Mouse (Mus musculus) kidney, embryonic 16.5 days (tissue): ENCODE measurements around the gene Ctdspl. TPM values are rescaled to one million over a fixed set of nuclear protein-coding genes. Genes with fewer than 3 reads are reported as not detected.

ENCODE experiments used
- ATAC-seq: fragments of 200-750 bp; cut with Nextera tagmentation; 2 replicates; pipeline ENCODE4 v1.8.0; 2017; ENCODE audit warnings: moderate TSS enrichment; ENCODE audit not compliant: low FRiP score, low TSS enrichment
- H3K27ac ChIP-seq: fragments of 300-500 bp; sonication (generic); 2 replicates; pipeline ENCODE4 v1.5.1; 2014; ENCODE audit warnings: low read length
- H3K27me3 ChIP-seq: fragments of 300-500 bp; sonication (generic); 2 replicates; pipeline ENCODE4 v1.6.1; 2014; ENCODE audit warnings: low read length, control low read depth, mixed read lengths; ENCODE audit not compliant: insufficient read depth
- H3K36me3 ChIP-seq: fragments of 300-500 bp; sonication (generic); 2 replicates; pipeline ENCODE4 v1.6.1; 2014; ENCODE audit warnings: low read length, control low read depth, mixed read lengths; ENCODE audit not compliant: insufficient read depth
- H3K4me1 ChIP-seq: fragments of 300-500 bp; sonication (generic); 2 replicates; pipeline ENCODE4 v1.6.1; 2014; ENCODE audit warnings: low read length, control low read depth, mixed read lengths; ENCODE audit not compliant: insufficient read depth
- H3K4me2 ChIP-seq: fragments of 300-500 bp; sonication (generic); replicated peaks from 2 replicates; pipeline ENCODE4 v1.6.1; 2014; ENCODE audit warnings: low read depth, low read length
- H3K4me3 ChIP-seq: fragments of 300-500 bp; sonication (generic); 2 replicates; pipeline ENCODE4 v1.5.1; 2014; ENCODE audit warnings: mild to moderate bottlenecking, low read length
- H3K9ac ChIP-seq: fragments of 300-500 bp; sonication (generic); replicated peaks from 2 replicates; pipeline ENCODE4 v1.6.1; 2014; ENCODE audit warnings: low read length
- H3K9me3 ChIP-seq: fragments of 300-500 bp; sonication (generic); 2 replicates; pipeline ENCODE4 v1.6.1; 2016; ENCODE audit warnings: low read length, control low read depth
- WGBS: fragments of 180-500 bp; shearing (Covaris S2); extraction: QIAGEN DNeasy Blood & Tissue Kit; methylation state at CpG from one replicate; pipeline ENCODE4 v1.1.7; 2014; 5-methylcytosine and 5-hydroxymethylcytosine counted together
- polyA plus RNA-seq: library from polyadenylated mRNA; unstranded; fragments of >200 nt; fragmentation: Nextera tagmentation; extraction: Ambion mirVana; gene quantifications from 2 replicates; pipeline ENCODE4 v1.2.1, GENCODE M21; 2015

The Ctdspl gene
- polyA plus RNA-seq, 1 experiment from 2014 or later, result 27.5 TPM

- ATAC-seq, result no peak
- WGBS, result 65% methylated on average over 7 of the region's 7 CpGs
- H3K27ac ChIP-seq, result 0 out of 2 replicates have a peak overlapping the region, but pooled peaks have one; percentile 2
Observed at GRCm38 (mm10) chr9:119035836-119036235, 109.6 kb downstream of the Ctdspl start.

GRCm38 (mm10) chr9:119037076-119037730 is 111.0 kb downstream of the Ctdspl start:
- Histone ChIP-seq H3K27ac (0 out of 2 replicates have a peak overlapping the region, but pooled peaks have one; percentile 29), H3K4me1 (peaks cover 26% of the 10 kb centered on the region), H3K36me3 (peaks cover 60% of the 10 kb centered on the region), H3K27me3 (no peaks in the 10 kb centered on the region), H3K9me3 (no peaks in the 10 kb centered on the region), H3K4me2 (no peak overlapping the region), H3K9ac (no peak overlapping the region), H3K4me3 (no peak overlapping the region)
- ATAC-seq, result no peak
- WGBS, result 63% methylated on average over 15 of the region's 15 CpGs

More at GRCm38 (mm10) chr9:119035836-119036235, 109.6 kb downstream of the Ctdspl start:
- Histone ChIP-seq H3K4me3 (no peak overlapping the region), H3K36me3 (peaks cover 53% of the 10 kb centered on the region), H3K9ac (no peak overlapping the region), H3K9me3 (no peaks in the 10 kb centered on the region), H3K4me2 (no peak overlapping the region), H3K4me1 (peaks cover 30% of the 10 kb centered on the region), H3K27me3 (no peaks in the 10 kb centered on the region)

- 88% methylated on average over 3 of the region's 3 CpGs for WGBS
- Histone ChIP-seq H3K4me3 (no peak overlapping the region), H3K27ac (no peak overlapping the region), H3K9ac (no peak overlapping the region), H3K27me3 (no peaks in the 10 kb centered on the region), H3K4me2 (no peak overlapping the region), H3K36me3 (peaks cover 65% of the 10 kb centered on the region), H3K9me3 (no peaks in the 10 kb centered on the region), H3K4me1 (peaks cover 16% of the 10 kb centered on the region)
- ATAC-seq, result no peak
Observed at GRCm38 (mm10) chr9:119038574-119038973, 112.3 kb downstream of the Ctdspl start.

- 91% methylated on average over 15 of the region's 15 CpGs for WGBS
- Histone ChIP-seq H3K36me3 (peaks cover 62% of the 10 kb centered on the region), H3K9me3 (no peaks in the 10 kb centered on the region)
Observed at GRCm38 (mm10) chr9:119040101-119040775, 114.0 kb downstream of the Ctdspl start.

GRCm38 (mm10) chr9:119048182-119048903 is 122.1 kb downstream of the Ctdspl start:
- no peak overlapping the region for H3K4me2 ChIP-seq
- H3K36me3 ChIP-seq, result peaks cover 4% of the 10 kb centered on the region; the same call in 1 of the 2 replicates
- no peaks in the 10 kb centered on the region for H3K9me3 ChIP-seq
- H3K9ac ChIP-seq, result 0 out of 2 replicates have a peak overlapping the region, but pooled peaks have one; percentile 27
- no peak overlapping the region for H3K27ac ChIP-seq
- H3K4me3 ChIP-seq, result no peak overlapping the region
- ATAC-seq, result no peak
- peaks cover 14% of the 10 kb centered on the region for H3K4me1 ChIP-seq
- no peaks in the 10 kb centered on the region for H3K27me3 ChIP-seq
- 79% methylated on average over 11 of the region's 11 CpGs for WGBS

More at GRCm38 (mm10) chr9:119040101-119040775, 114.0 kb downstream of the Ctdspl start:
- peaks cover 13% of the 10 kb centered on the region; the same call in 1 of the 2 replicates for H3K4me1 ChIP-seq
- H3K4me3 ChIP-seq, result no peak overlapping the region
- no peaks in the 10 kb centered on the region for H3K27me3 ChIP-seq
- ATAC-seq, result no peak
- no peak overlapping the region for H3K4me2 ChIP-seq
- no peak overlapping the region for H3K9ac ChIP-seq
- no peak overlapping the region for H3K27ac ChIP-seq

GRCm38 (mm10) chr9:119051158-119051557 is 124.9 kb downstream of the Ctdspl start:
- peaks cover 29% of the 10 kb centered on the region for H3K4me1 ChIP-seq
- no peak for ATAC-seq
- no peak overlapping the region for H3K4me3 ChIP-seq
- 51% methylated on average over 2 of the region's 2 CpGs for WGBS
- no peak overlapping the region for H3K4me2 ChIP-seq
- no peaks in the 10 kb centered on the region for H3K27me3 ChIP-seq
- H3K9me3 ChIP-seq, result no peaks in the 10 kb centered on the region
- H3K36me3 ChIP-seq, result no peaks in the 10 kb centered on the region
- H3K9ac ChIP-seq, result no peak overlapping the region
- peak overlapping the region; percentile 10; the same call in 1 of the 2 replicates for H3K27ac ChIP-seq

GRCm38 (mm10) chr9:119052154-119052944 is 126.1 kb downstream of the Ctdspl start, which contains the start of gene Vill:
TSS of gene Vill (plus strand) at chr9:119052778.
- H3K36me3 ChIP-seq, result no peaks in the 10 kb centered on the region
- peak within 1 kb of the TSS; percentile 66 for H3K9ac ChIP-seq
- H3K9me3 ChIP-seq, result no peaks in the 10 kb centered on the region
- WGBS, result 10% methylated on average over 22 of the region's 22 CpGs
- H3K4me2 ChIP-seq, result peak within 1 kb of the TSS; percentile 63
- H3K27ac ChIP-seq, result peak within 1 kb of the TSS; percentile 25
- ATAC-seq, result peak; percentile 96
- H3K4me1 ChIP-seq, result peaks cover 29% of the 10 kb centered on the region
- H3K27me3 ChIP-seq, result no peaks in the 10 kb centered on the region
- H3K4me3 ChIP-seq, result peak within 1 kb of the TSS; percentile 47

- 68% methylated on average over 9 of the region's 9 CpGs for WGBS
- ATAC-seq, result 0 out of 2 replicates have a peak, but pooled peaks have one; percentile 13
- peak overlapping the region; percentile 7; the same call in 1 of the 2 replicates for H3K27ac ChIP-seq
- no peaks in the 10 kb centered on the region for H3K9me3 ChIP-seq
- H3K27me3 ChIP-seq, result no peaks in the 10 kb centered on the region
- no peaks in the 10 kb centered on the region for H3K36me3 ChIP-seq
- peak overlapping the region; percentile 63 for H3K4me2 ChIP-seq
- no peak overlapping the region for H3K4me3 ChIP-seq
- H3K9ac ChIP-seq, result no peak overlapping the region
- H3K4me1 ChIP-seq, result peaks cover 29% of the 10 kb centered on the region
Observed at GRCm38 (mm10) chr9:119053964-119054576, 127.8 kb downstream of the Ctdspl start.

- Histone ChIP-seq H3K27me3 (no peaks in the 10 kb centered on the region), H3K9me3 (no peaks in the 10 kb centered on the region), H3K9ac (no peak overlapping the region), H3K36me3 (no peaks in the 10 kb centered on the region), H3K27ac (no peak overlapping the region), H3K4me1 (peaks cover 29% of the 10 kb centered on the region), H3K4me2 (no peak overlapping the region), H3K4me3 (no peak overlapping the region)
- 88% methylated on average over 4 of the region's 4 CpGs for WGBS
- no peak for ATAC-seq
Observed at GRCm38 (mm10) chr9:119055336-119055735, 129.1 kb downstream of the Ctdspl start.
